Mouse (Mus musculus) liver, embryonic 14.5 days (tissue): ENCODE results near the gene Polh. TPM values are rescaled to one million over a fixed set of nuclear protein-coding genes. Genes with fewer than 3 reads are reported as not detected.

Experiments used
- ATAC-seq: fragments of 200-750 bp; cut with Nextera tagmentation; 2 replicates; pipeline ENCODE4 v1.8.0; 2017; ENCODE audit warnings: moderate number of reproducible peaks, mild to moderate bottlenecking, moderate library complexity; ENCODE audit not compliant: insufficient read depth
- DNase-seq, 3 experiments: peaks; one replicate each; pipeline ENCODE4 v3.0.0-alpha.2; 2012 to 2013; ENCODE audit warnings: low read depth in 3 of 3, low spot score in 3 of 3
- H3K27ac ChIP-seq: fragments of 300-500 bp; sonication (generic); 2 replicates; pipeline ENCODE4 v1.5.1; 2014; ENCODE audit warnings: moderate library complexity, mild to moderate bottlenecking, control low read depth, inconsistent platforms
- H3K27me3 ChIP-seq: fragments of 300-500 bp; sonication (generic); 2 replicates; pipeline ENCODE4 v1.6.1; 2014; ENCODE audit warnings: mild to moderate bottlenecking, low read length, moderate library complexity; ENCODE audit not compliant: control insufficient read depth, insufficient read depth
- H3K36me3 ChIP-seq: fragments of 300-500 bp; sonication (generic); replicated peaks from 2 replicates; pipeline ENCODE4 v1.6.1; 2014; ENCODE audit warnings: low read depth; ENCODE audit not compliant: control insufficient read depth, insufficient read depth
- H3K4me1 ChIP-seq, 2 experiments: fragments of 200-500 bp in 1 of 2; fragments of 300-500 bp in 1 of 2; sonication (generic) in 1 of 2; replicated peaks; 2 replicates each; pipeline ENCODE4 v1.6.1; 2012 to 2014; ENCODE audit warnings: antibody characterized with exemption in 1 of 2, inconsistent platforms in 1 of 2, low read length in 1 of 2; ENCODE audit not compliant: control insufficient read depth in 2 of 2, insufficient read depth in 2 of 2
- H3K4me2 ChIP-seq: fragments of 300-500 bp; sonication (generic); 2 replicates; pipeline ENCODE4 v1.6.1; 2014; ENCODE audit warnings: low read depth, mild to moderate bottlenecking, control low read depth, moderate library complexity
- H3K4me3 ChIP-seq, 2 experiments: fragments of 200-500 bp in 1 of 2; fragments of 300-500 bp in 1 of 2; sonication (generic) in 1 of 2; 2 replicates each; pipeline ENCODE4 v1.5.1; 2012 to 2014; ENCODE audit warnings: low read depth in 2 of 2, low read length in 2 of 2, mild to moderate bottlenecking in 2 of 2, control low read depth in 1 of 2, inconsistent platforms in 1 of 2, moderate library complexity in 1 of 2; ENCODE audit not compliant: insufficient read depth in 1 of 2
- H3K9ac ChIP-seq: fragments of 300-500 bp; sonication (generic); replicated peaks from 2 replicates; pipeline ENCODE4 v1.6.1; 2014; ENCODE audit warnings: mild to moderate bottlenecking, control low read depth, moderate library complexity
- H3K9me3 ChIP-seq: fragments of 300-500 bp; sonication (generic); 2 replicates; pipeline ENCODE4 v1.6.1; 2016; ENCODE audit warnings: low read length, mixed read lengths; ENCODE audit not compliant: control insufficient read depth
- CTCF ChIP-seq: IDR thresholded peaks from 2 replicates; pipeline ENCODE4 v1.5.1; 2016; ENCODE audit warnings: antibody characterized with exemption, low read depth, control low read depth
- EP300 ChIP-seq: IDR thresholded peaks from 2 replicates; pipeline ENCODE4 v1.6.1; 2016; ENCODE audit warnings: antibody characterized with exemption, low read depth
- WGBS: fragments of 180-500 bp; shearing (Covaris S2); extraction: QIAGEN DNeasy Blood & Tissue Kit; methylation state at CpG from one replicate; pipeline ENCODE4 v1.1.7; 2014; ENCODE audit not compliant: insufficient replicate concordance; 5-methylcytosine and 5-hydroxymethylcytosine counted together
- polyA plus RNA-seq, 2 experiments: library from polyadenylated mRNA; depleted of rRNA in 1 of 2; stranded (reverse) in 1 of 2; unstranded in 1 of 2; fragments of >200 nt; fragmentation: Nextera tagmentation in 1 of 2; extraction: Ambion mirVana in 1 of 2; gene quantifications; 2 replicates each; pipeline versions ENCODE4 v1.2.1 to v1.2.3; 2012 to 2014

The Polh gene
- polyA plus RNA-seq, 2 experiments: 7.8 to 9.7 TPM

DNA sequence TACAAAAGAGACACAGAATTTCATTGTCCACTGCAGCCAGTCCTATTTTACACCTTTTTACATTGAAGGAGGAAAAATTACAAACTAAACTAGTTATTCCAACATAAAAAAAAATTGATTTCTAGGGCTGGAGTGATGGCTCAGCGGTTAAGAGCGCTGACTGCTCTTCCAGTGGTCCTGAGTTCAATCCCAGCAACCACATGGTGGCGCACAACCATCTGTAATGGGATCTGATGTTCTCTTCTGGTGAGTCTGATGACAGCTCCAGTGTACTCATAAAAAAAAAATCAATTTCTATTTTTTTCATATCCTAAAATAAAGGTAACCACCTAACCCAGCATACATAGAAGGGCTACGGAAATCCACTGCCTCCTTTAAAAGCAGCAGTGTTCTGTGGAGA is 20.2 kb downstream of the Polh start:
- no peak overlapping the region for H3K4me3 ChIP-seq
- H3K9ac ChIP-seq: no peak overlapping the region
- TF ChIP-seq EP300: no peak
- TF ChIP-seq CTCF: peak; percentile 57
- H3K4me2 ChIP-seq: no peak overlapping the region
- H3K4me1 ChIP-seq: no peaks in the 10 kb centered on the region
- no peaks in the 10 kb centered on the region for H3K9me3 ChIP-seq
- peaks cover 76% of the 10 kb centered on the region for H3K36me3 ChIP-seq
- H3K27me3 ChIP-seq: no peaks in the 10 kb centered on the region
- ATAC-seq (no peak), DNase-seq (no peak)
- 88% methylated on average over 4 of the region's 4 CpGs for WGBS
- H3K27ac ChIP-seq: no peak overlapping the region

DNA sequence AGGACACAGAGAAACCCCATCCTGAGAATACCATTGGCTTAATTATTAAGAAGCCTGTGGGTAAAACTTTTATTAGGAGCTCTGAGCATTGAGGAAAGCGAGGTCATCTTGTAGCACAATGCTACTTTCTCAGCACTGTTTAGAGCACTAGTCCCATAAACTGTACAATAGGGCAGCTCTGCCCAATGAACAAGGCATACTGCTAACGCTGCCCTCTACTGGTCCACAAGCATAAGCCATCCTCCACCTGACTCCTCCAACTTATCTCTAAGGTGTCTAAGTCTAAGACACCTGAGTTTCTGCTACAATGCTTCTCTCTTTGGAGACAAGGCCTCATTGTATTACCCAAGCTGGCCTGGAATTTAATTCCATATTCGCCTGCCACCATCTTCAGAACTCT is 31.9 kb downstream of the Polh start:
- H3K36me3 ChIP-seq: peaks cover 83% of the 10 kb centered on the region
- no peaks in the 10 kb centered on the region for H3K9me3 ChIP-seq
- TF ChIP-seq CTCF: peak; percentile 86
- no peak for TF ChIP-seq EP300

DNA sequence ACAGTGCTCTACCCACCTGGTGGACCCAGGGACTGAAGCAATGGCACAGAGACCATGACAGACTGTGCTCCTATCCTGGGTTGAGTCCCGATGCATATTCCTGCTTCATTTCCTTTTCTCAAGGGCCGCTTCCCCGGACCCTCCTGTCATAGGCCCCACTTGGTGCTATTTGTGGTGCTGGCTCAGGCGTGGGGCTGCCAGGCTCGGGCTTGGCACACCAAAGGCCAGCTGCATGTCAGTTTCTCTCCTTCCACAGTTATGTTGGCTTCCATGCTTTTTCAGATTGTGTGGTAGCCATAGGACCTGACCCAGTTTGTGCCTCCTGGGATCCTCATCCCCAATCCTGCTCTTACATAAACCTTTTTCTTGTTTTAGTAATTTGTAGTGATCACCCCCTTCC is 33.7 kb downstream of the Polh start:
- 83% methylated on average over 5 of the region's 5 CpGs for WGBS
- DNase-seq (no peak), ATAC-seq (no peak)
- no peak overlapping the region for H3K4me2 ChIP-seq
- H3K36me3 ChIP-seq: peaks cover 91% of the 10 kb centered on the region
- H3K9me3 ChIP-seq: no peaks in the 10 kb centered on the region
- H3K9ac ChIP-seq: no peak overlapping the region
- no peak overlapping the region; the same call in 1 of the 2 replicates for H3K27ac ChIP-seq
- TF ChIP-seq CTCF (no peak), EP300 (no peak)
- H3K4me1 ChIP-seq: 0 out of 4 replicates have a peak, but pooled peaks cover 0 to 3% of the 10 kb centered on the region in 2 experiments
- H3K4me3 ChIP-seq: no peak overlapping the region
- no peaks in the 10 kb centered on the region for H3K27me3 ChIP-seq

More for the DNA sequence above, 31.9 kb downstream of the Polh start:
- H3K4me2 ChIP-seq: no peak overlapping the region
- no peak overlapping the region for H3K4me3 ChIP-seq
- ATAC-seq: peak; percentile 32; the same call in 1 of the 2 replicates
- WGBS: 67% methylated on average over 3 of the region's 3 CpGs
- no peaks in the 10 kb centered on the region for H3K27me3 ChIP-seq
- 0 out of 4 replicates have a peak, but pooled peaks cover 0 to 4% of the 10 kb centered on the region in 2 experiments for H3K4me1 ChIP-seq
- DNase-seq: no peak
- H3K27ac ChIP-seq: no peak overlapping the region
- H3K9ac ChIP-seq: no peak overlapping the region

DNA sequence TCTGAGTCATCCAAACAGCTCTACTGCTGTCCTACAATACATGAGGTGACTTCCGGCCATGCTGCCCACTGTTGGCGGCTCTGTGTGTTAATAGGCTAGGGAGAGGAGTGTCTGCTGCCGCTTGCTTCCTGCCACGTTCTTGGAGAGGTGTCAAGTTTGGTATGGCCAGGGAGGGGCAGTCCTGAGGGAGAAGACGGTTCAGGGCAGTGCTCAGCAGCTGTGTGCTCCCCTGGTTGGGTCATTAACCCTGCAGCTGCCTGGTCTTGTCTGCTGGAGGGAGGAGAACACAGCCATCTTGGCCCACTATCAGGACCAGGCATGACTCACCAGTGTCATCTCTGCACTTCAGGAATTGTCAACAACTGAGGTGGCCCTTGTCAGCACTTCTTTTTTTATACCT is 34.1 kb downstream of the Polh start:
- no peak for DNase-seq
- H3K36me3 ChIP-seq: peaks cover 96% of the 10 kb centered on the region
- peak; percentile 60; the same call in 1 of the 2 replicates for ATAC-seq
- H3K27ac ChIP-seq: no peak overlapping the region
- TF ChIP-seq CTCF (peak; percentile 9; the same call in 1 of the 2 replicates), EP300 (no peak)
- H3K4me1 ChIP-seq: 0 out of 4 replicates have a peak, but pooled peaks cover 0 to 4% of the 10 kb centered on the region in 2 experiments
- H3K4me2 ChIP-seq: no peak overlapping the region
- no peak overlapping the region for H3K9ac ChIP-seq
- no peak overlapping the region for H3K4me3 ChIP-seq
- no peaks in the 10 kb centered on the region for H3K9me3 ChIP-seq
- WGBS: 56% methylated on average over 5 of the region's 5 CpGs
- no peaks in the 10 kb centered on the region for H3K27me3 ChIP-seq

DNA sequence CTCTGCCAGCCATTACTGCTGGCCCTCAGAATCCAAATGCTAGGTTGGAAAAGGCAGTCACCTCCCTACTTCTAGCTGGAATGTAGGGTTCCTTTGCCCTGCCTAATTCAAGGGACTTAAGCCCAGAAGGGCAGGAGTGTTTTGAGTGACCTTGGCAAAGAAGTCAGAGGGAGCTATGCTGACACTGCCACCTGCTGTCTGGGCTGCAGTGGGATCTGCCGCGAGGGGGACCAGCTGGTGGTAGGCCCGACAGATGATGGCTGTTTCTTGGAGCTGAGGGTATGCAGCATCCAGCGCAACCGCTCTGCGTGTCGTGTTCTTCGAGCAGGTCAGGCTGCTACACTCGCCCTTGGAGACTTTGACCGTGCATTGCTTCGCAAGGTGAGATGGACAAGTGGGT is 35.4 kb downstream of the Polh start:
- Histone ChIP-seq H3K27me3 (no peaks in the 10 kb centered on the region), H3K9me3 (no peaks in the 10 kb centered on the region), H3K4me3 (no peak overlapping the region), H3K4me2 (no peak overlapping the region), H3K9ac (no peak overlapping the region), H3K36me3 (peaks cover 96% of the 10 kb centered on the region), H3K4me1 (peaks cover 13 to 17% of the 10 kb centered on the region in 2 experiments), H3K27ac (no peak overlapping the region)
- no peak for ATAC-seq
- no peak for TF ChIP-seq EP300
- peak; percentile 78 for TF ChIP-seq CTCF
- 81% methylated on average over 11 of the region's 11 CpGs for WGBS
- DNase-seq: no peak
